Mouse (Mus musculus): ENCODE measurements around the gene Rpl35a. TPM values are rescaled to one million over a fixed set of nuclear protein-coding genes. Genes with fewer than 3 reads are reported as not detected.
A peak's percentile ranks its signal among the peaks of the same experiment; 100 is the strongest.

Rpl35a gene
- polyA plus RNA-seq, 1 experiment from 2014 or later, result 999 TPM

DNA sequence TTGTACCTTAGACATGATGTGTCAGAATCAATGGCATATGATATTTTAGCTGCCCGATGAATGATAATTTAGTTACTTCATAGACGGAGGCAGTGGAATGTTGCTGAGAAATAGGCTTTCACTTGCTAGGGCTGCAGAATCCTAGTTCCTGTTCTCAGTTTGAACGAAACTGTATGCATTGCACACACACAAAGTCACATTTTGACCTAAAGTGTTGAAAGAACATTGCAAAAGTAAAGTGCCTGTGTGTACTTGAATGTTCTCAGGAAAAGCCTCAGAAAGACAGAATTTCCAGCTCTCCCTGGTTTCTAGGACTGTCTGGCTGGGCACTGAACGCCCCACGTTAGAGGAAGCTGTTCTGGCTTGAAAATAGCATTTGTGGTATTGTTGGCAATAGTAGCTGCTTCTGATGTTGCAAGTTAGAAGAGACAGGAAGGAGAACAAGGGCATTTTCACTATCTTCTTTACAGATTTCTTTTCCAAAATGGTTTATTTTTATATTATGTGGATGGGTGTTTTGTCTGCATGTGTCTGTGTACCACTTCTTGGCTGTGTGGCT lies 20.9 kb downstream of the Rpl35a start:
- ATAC-seq (replicated peaks; ENCODE audit: low FRiP score), result no peak
- no peaks in the 10 kb centered on the region for H3K9me3 ChIP-seq (replicated peaks)
- WGBS, result 89% methylated on average over 5 of the region's 5 CpGs

DNA sequence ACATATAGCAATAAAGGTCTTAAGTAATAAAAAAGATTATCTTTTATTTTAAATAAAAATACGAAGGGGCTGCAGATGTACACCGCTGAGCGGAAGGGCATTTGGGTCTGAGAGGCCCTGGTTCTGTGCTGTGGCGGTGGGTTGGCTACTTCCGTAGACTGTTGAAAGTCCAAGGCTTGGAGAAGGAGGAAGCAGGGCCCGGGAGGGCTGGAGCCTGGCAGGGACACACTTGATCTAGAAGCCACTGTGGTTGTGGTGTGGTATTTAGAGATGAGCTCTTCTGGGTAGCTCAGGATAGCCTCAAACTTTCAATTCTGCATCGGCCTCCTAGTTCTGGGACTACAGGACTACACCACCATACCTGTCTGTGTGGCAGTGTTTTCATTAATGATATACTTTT lies 23.8 kb downstream of the Rpl35a start:
- H3K36me3 ChIP-seq, result peaks cover 16% of the 10 kb centered on the region; the same call in 1 of the 2 replicates
- no peak overlapping the region for H3K4me3 ChIP-seq (replicated peaks)
- 90% methylated on average over 7 of the region's 7 CpGs for WGBS
- H3K4me1 ChIP-seq, result no peaks in the 10 kb centered on the region
- no peak overlapping the region for H3K27ac ChIP-seq
- no peaks in the 10 kb centered on the region for H3K9me3 ChIP-seq (replicated peaks)
- no peak overlapping the region for H3K4me2 ChIP-seq
- ATAC-seq (replicated peaks; ENCODE audit: low FRiP score), result no peak
- H3K27me3 ChIP-seq, result no peaks in the 10 kb centered on the region
- H3K9ac ChIP-seq, result no peak overlapping the region

More for the DNA sequence above, 20.9 kb downstream of the Rpl35a start:
- Histone ChIP-seq H3K36me3 (peaks cover 24% of the 10 kb centered on the region), H3K4me1 (0 out of 2 replicates have a peak, but pooled peaks cover 3% of the 10 kb centered on the region), H3K27ac (no peak overlapping the region), H3K9ac (no peak overlapping the region), H3K4me2 (no peak overlapping the region), H3K4me3 (replicated peaks) (no peak overlapping the region), H3K27me3 (no peaks in the 10 kb centered on the region)

DNA sequence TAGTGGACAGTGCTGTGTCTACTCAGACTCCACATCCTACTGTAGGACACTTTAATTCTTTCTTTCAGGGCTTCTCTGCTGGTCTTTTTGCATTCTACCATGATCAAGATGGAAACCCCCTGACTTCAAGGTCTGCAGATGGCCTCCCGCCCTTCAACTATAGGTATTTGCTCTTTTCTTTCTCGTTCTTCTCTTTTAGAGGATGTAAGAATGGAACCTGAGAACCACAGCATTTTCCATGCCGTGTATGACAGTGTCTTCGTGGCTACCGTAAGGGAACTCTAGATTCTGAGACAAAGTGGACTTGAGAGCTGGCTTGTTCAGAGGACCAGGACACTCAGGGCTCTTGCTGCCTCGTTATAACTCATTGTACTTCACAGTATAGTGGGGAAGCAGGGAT lies 26.7 kb downstream of the Rpl35a start:
- WGBS, result 89% methylated on average over 6 of the region's 6 CpGs
- no peak overlapping the region for H3K4me2 ChIP-seq
- H3K36me3 ChIP-seq, result peaks cover 10% of the 10 kb centered on the region
- no peaks in the 10 kb centered on the region for H3K27me3 ChIP-seq
- no peak for ATAC-seq (replicated peaks; ENCODE audit: low FRiP score)
- H3K4me3 ChIP-seq (replicated peaks), result no peak overlapping the region
- no peaks in the 10 kb centered on the region for H3K4me1 ChIP-seq
- H3K9me3 ChIP-seq (replicated peaks), result no peaks in the 10 kb centered on the region
- no peak overlapping the region for H3K27ac ChIP-seq
- no peak overlapping the region for H3K9ac ChIP-seq

DNA sequence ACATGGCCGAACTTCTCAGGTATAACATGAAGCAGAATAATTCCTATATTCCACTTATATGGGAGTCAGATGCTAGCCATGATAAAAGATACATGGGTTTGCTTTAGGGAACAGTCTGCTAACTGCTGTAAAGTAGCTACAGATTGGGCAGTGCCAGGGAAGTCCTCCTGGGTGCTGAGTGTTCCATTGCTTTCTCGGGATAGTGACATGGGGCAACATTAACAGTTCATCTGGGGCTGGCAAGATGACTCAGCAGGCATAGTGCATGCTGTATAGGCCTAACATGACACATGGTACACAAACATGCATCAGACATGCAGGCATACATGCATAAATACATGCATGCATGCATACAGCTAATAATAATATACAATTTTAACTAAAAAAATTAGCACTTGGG lies 27.7 kb downstream of the Rpl35a start:
- no peak overlapping the region for H3K4me3 ChIP-seq (replicated peaks)
- no peak overlapping the region for H3K4me2 ChIP-seq
- H3K4me1 ChIP-seq, result no peaks in the 10 kb centered on the region
- H3K9ac ChIP-seq, result no peak overlapping the region
- 79% methylated on average over 2 of the region's 2 CpGs for WGBS
- H3K27me3 ChIP-seq, result no peaks in the 10 kb centered on the region
- H3K9me3 ChIP-seq (replicated peaks), result no peaks in the 10 kb centered on the region
- no peak overlapping the region for H3K27ac ChIP-seq
- no peak for ATAC-seq (replicated peaks; ENCODE audit: low FRiP score)
- H3K36me3 ChIP-seq, result peaks cover 16% of the 10 kb centered on the region

DNA sequence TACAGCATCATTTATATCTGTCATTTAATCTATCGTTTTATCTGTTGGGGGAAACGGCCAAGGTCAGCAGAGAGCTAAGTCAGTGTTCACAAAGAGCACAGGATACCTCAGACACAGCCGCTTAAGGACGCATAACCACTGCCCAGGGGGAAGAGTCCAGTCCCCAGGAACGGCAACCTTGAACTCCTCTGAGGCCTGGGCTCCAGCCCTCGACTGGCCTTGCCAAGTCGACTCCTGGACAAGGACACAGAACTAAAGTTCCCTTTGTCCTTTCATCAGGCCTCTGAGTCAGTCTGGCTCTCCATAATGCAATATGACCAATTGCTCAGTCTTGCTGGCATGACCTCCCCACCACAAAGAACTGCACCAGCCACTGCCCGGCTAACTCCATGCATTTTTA lies 29.4 kb downstream of the Rpl35a start:
- no peaks in the 10 kb centered on the region for H3K4me1 ChIP-seq
- H3K9ac ChIP-seq, result no peak overlapping the region
- H3K27me3 ChIP-seq, result no peaks in the 10 kb centered on the region
- H3K4me3 ChIP-seq (replicated peaks), result no peak overlapping the region
- H3K4me2 ChIP-seq, result no peak overlapping the region
- no peak overlapping the region for H3K27ac ChIP-seq
- WGBS, result 77% methylated on average over 8 of the region's 8 CpGs
- H3K36me3 ChIP-seq, result peaks cover 29% of the 10 kb centered on the region
- ATAC-seq (replicated peaks; ENCODE audit: low FRiP score), result no peak
- no peaks in the 10 kb centered on the region for H3K9me3 ChIP-seq (replicated peaks)

MicroRNAs encoded within 50 kb of the gene (microRNA counts, 519-probe panel; counts per million panel counts)
- microRNA mmu-miR-1947, result 31.7 counts per million

Small RNA genes lying within 50 kb of the gene (microRNA-seq; reads per million reads assigned to microRNA genes)
- gene Gm22231 (not detected), gene Mir1947 (6.2 reads per million, percentile 25 among the genes with 10 or more reads in this experiment)

Other genes with a start within 250 kb of the Rpl35a start
- gene Smbd1, start 246.0 kb upstream of the Rpl35a start, polyA plus RNA-seq (2015; fragmentation: Nextera tagmentation; extraction: Ambion mirVana), result not detected in 2 replicates
- gene Fyttd1, start 179.0 kb upstream of the Rpl35a start, polyA plus RNA-seq (2015; fragmentation: Nextera tagmentation; extraction: Ambion mirVana), result 98.7 and 113 TPM in 2 replicates
- gene Rubcn, start 178.7 kb upstream of the Rpl35a start, polyA plus RNA-seq (2015; fragmentation: Nextera tagmentation; extraction: Ambion mirVana), result 17.8 and 21.9 TPM in 2 replicates
- gene Lrch3, start 142.4 kb upstream of the Rpl35a start, polyA plus RNA-seq (2015; fragmentation: Nextera tagmentation; extraction: Ambion mirVana), result 23.6 and 25.9 TPM in 2 replicates
- 3.9 and 4.2 TPM in 2 replicates for gene Iqcg, start 235 bp upstream of the Rpl35a start, polyA plus RNA-seq (2015; fragmentation: Nextera tagmentation; extraction: Ambion mirVana)
- 2.3 and 4.1 TPM in 2 replicates for gene Lmln, start 6.1 kb downstream of the Rpl35a start, polyA plus RNA-seq (2015; fragmentation: Nextera tagmentation; extraction: Ambion mirVana)
- 17.2 and 18.9 TPM in 2 replicates for gene Osbpl11, start 128.6 kb downstream of the Rpl35a start, polyA plus RNA-seq (2015; fragmentation: Nextera tagmentation; extraction: Ambion mirVana)
- gene Snx4, start 195.0 kb downstream of the Rpl35a start, polyA plus RNA-seq (2015; fragmentation: Nextera tagmentation; extraction: Ambion mirVana), result 82.0 and 82.8 TPM in 2 replicates